Mouse (Mus musculus) small intestine, adult 2 months (tissue): ENCODE data around the gene Ogfod1. TPM values are rescaled to one million over a fixed set of nuclear protein-coding genes. Genes with fewer than 3 reads are reported as not detected.
"Not testable (repeated sequence)": the region's sequence is repeated elsewhere in the genome, so short reads cannot be mapped to it uniquely, and the experiment has no call there.

Experiments
- H3K27ac ChIP-seq: fragments of 200-500 bp; 2 replicates; pipeline ENCODE4 v1.5.1; 2012; ENCODE audit warnings: low read depth, low read length, control low read depth, inconsistent platforms; ENCODE audit not compliant: insufficient read depth
- H3K27me3 ChIP-seq: fragments of 200-500 bp; 2 replicates; pipeline ENCODE4 v1.6.1; 2012; ENCODE audit warnings: mild to moderate bottlenecking, moderate library complexity, low read length, inconsistent platforms; ENCODE audit not compliant: control insufficient read depth, insufficient read depth
- H3K36me3 ChIP-seq: fragments of 200-500 bp; 2 replicates; pipeline ENCODE4 v1.6.1; 2012; ENCODE audit warnings: mild to moderate bottlenecking, low read length, control low read depth, inconsistent platforms; ENCODE audit not compliant: control insufficient read depth, insufficient read depth
- H3K4me1 ChIP-seq: fragments of 200-500 bp; 2 replicates; pipeline ENCODE4 v1.6.1; 2012; ENCODE audit warnings: low read length, inconsistent platforms, mixed read lengths; ENCODE audit not compliant: control insufficient read depth, insufficient read depth, insufficient read length
- H3K4me3 ChIP-seq: fragments of 200-500 bp; 2 replicates; pipeline ENCODE4 v1.5.1; 2012; ENCODE audit warnings: low read depth, mild to moderate bottlenecking, control low read depth, inconsistent platforms, low read length, moderate library complexity
- CTCF ChIP-seq: fragments of 200-500 bp; IDR thresholded peaks from 2 replicates; pipeline ENCODE4 v1.5.1; 2012; ENCODE audit warnings: low read depth, mild to moderate bottlenecking, control low read depth, inconsistent platforms, low read length, moderate library complexity, mixed read lengths; ENCODE audit not compliant: insufficient replicate concordance, insufficient read length; ENCODE audit errors: extremely low read depth
- POLR2A ChIP-seq: fragments of 200-500 bp; IDR thresholded peaks from 2 replicates; pipeline ENCODE4 v1.6.1; 2012; ENCODE audit warnings: low read depth, mild to moderate bottlenecking, control low read depth, inconsistent platforms, low read length, moderate library complexity
- WGBS: fragments of 180-500 bp; shearing (Covaris S2); methylation state at CpG from one replicate; pipeline ENCODE4 v1.1.7; 2018; 5-methylcytosine and 5-hydroxymethylcytosine counted together
- polyA plus RNA-seq: library from polyadenylated mRNA; depleted of rRNA; stranded (reverse); fragments of >200 nt; gene quantifications from 2 replicates; pipeline ENCODE4 v1.2.3, GENCODE M21; 2012

Gene Ogfod1
- polyA plus RNA-seq, 1 experiment: 2.8 TPM

GRCm38 (mm10) chr8:94012013-94012951, 24.7 kb upstream of the Ogfod1 start, which contains the start of gene Amfr:
Gene Amfr (minus strand): TSS chr8:94012842.
- H3K4me3 ChIP-seq: peak within 1 kb of the TSS; percentile 84
- WGBS: under 1% methylated on average over 128 of the region's 130 CpGs
- no peaks in the 10 kb centered on the region for H3K27me3 ChIP-seq
- TF ChIP-seq CTCF (peak; percentile 41; the same call in 1 of the 2 replicates), POLR2A (no peak; the same call in 1 of the 2 replicates)
- H3K27ac ChIP-seq: peak within 1 kb of the TSS; percentile 50
- no peaks in the 10 kb centered on the region for H3K36me3 ChIP-seq
- peaks cover 18% of the 10 kb centered on the region for H3K4me1 ChIP-seq

DNA sequence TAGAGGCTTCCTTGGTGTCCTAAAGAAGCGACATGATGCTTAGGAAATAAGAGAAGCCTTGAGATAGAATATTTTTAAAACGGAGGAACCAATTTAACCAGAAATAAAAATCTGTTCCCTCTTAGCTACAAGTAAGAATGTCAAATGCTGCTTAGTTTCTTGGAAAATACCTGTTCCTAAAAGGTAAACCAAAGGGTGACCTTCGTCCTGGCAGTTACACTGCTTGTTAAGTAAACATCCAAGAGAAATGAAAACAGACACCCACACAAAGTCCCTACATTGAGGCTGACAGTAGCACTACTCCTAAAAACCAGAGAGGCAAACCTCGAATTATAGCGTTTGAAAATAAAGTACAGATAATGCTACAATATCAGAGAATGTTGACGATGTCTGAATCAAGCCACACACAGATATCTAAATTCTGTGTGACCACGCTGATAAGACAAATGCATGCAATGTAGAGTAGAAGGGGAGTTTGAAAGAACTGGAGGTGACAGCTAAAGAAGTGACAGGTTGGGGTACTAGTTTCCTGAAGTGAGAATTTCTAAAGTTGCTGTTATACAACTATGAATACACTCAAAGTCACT, 23.9 kb upstream of the Ogfod1 start:
- H3K27me3 ChIP-seq: no peaks in the 10 kb centered on the region
- peak overlapping the region; percentile 50; the same call in 1 of the 2 replicates for H3K27ac ChIP-seq
- no peak for TF ChIP-seq POLR2A
- no peak for TF ChIP-seq CTCF
- H3K4me1 ChIP-seq: peaks cover 18% of the 10 kb centered on the region
- H3K36me3 ChIP-seq: no peaks in the 10 kb centered on the region
- WGBS: 9% methylated on average over 7 of the region's 7 CpGs
- peak overlapping the region; percentile 84 for H3K4me3 ChIP-seq

GRCm38 (mm10) chr8:94023916-94024315, 13.1 kb upstream of the Ogfod1 start:
- no peaks in the 10 kb centered on the region for H3K4me1 ChIP-seq
- TF ChIP-seq CTCF (no peak), POLR2A (no peak)
- H3K4me3 ChIP-seq: no peak overlapping the region
- H3K27me3 ChIP-seq: no peaks in the 10 kb centered on the region
- H3K27ac ChIP-seq: no peak overlapping the region
- peaks cover 50% of the 10 kb centered on the region for H3K36me3 ChIP-seq
- 93% methylated on average over 6 of the region's 6 CpGs for WGBS

DNA sequence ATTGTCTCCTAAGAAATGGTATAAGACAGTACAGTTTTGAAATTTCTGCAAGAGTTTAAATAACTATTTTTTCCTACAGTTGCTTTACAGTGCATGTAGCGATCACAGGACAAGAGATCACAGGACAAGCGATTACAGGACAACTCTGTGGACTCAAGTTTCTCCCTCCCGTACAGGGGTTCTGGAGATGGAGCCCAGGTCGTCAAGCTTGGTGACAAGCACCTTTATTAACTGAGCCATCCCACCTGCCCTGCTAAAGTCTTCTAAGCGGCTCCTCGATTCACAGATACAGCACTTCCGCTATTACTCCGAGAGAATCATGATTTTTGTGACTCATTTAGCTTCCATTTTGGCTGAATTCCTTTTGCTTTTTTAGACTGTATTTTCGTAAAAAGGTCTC, 7.3 kb upstream of the Ogfod1 start:
- Histone ChIP-seq H3K36me3 (peaks cover 43% of the 10 kb centered on the region), H3K27ac (no peak overlapping the region), H3K27me3 (no peaks in the 10 kb centered on the region), H3K4me1 (no peaks in the 10 kb centered on the region), H3K4me3 (no peak overlapping the region)
- WGBS: 93% methylated on average over 9 of the region's 9 CpGs
- no peak for TF ChIP-seq CTCF
- TF ChIP-seq POLR2A: no peak

GRCm38 (mm10) chr8:94033601-94034000, 3.4 kb upstream of the Ogfod1 start:
- H3K36me3 ChIP-seq: peaks cover 17% of the 10 kb centered on the region
- no peaks in the 10 kb centered on the region for H3K27me3 ChIP-seq
- TF ChIP-seq CTCF: no peak
- TF ChIP-seq POLR2A: no peak
- H3K4me1 ChIP-seq: peaks cover 3% of the 10 kb centered on the region; the same call in 1 of the 2 replicates
- H3K4me3 ChIP-seq: no peak overlapping the region
- no peak overlapping the region for H3K27ac ChIP-seq
- 87% methylated on average over 3 of the region's 3 CpGs for WGBS

- 38% methylated on average over 5 of the region's 5 CpGs for WGBS
- no peak overlapping the region for H3K27ac ChIP-seq
- no peaks in the 10 kb centered on the region for H3K27me3 ChIP-seq
- TF ChIP-seq CTCF: no peak
- H3K4me1 ChIP-seq: peaks cover 3% of the 10 kb centered on the region; the same call in 1 of the 2 replicates
- peaks cover 8% of the 10 kb centered on the region for H3K36me3 ChIP-seq
- no peak overlapping the region for H3K4me3 ChIP-seq
These were observed 1.8 kb upstream of the Ogfod1 start for GRCm38 (mm10) chr8:94035200-94035599.

GRCm38 (mm10) chr8:94036541-94036940, 457 bp upstream of the Ogfod1 start:
- Histone ChIP-seq H3K27ac (peak overlapping the region; percentile 19), H3K4me3 (peak overlapping the region; percentile 71)
- H3K36me3 ChIP-seq, H3K4me1 ChIP-seq, H3K27me3 ChIP-seq: not testable (repeated sequence)
- under 1% methylated on average over 25 of the region's 32 CpGs for WGBS
- peak; percentile 43; the same call in 1 of the 2 replicates for TF ChIP-seq POLR2A
